Mouse (Mus musculus): ENCODE results near the gene Hdac2. TPM values are rescaled to one million over a fixed set of nuclear protein-coding genes. Genes with fewer than 3 reads are reported as not detected.

Hdac2 gene
- polyA plus RNA-seq (2015; fragmentation: Nextera tagmentation; extraction: Ambion mirVana), result 454 and 467 TPM in 2 replicates

- peak within 1 kb of the TSS; percentile 99 for H3K27ac ChIP-seq
- H3K4me2 ChIP-seq, result peak within 1 kb of the TSS; percentile 65
- peak within 1 kb of the TSS; percentile 94 for H3K4me3 ChIP-seq
- peaks cover 17% of the 10 kb centered on the region for H3K4me1 ChIP-seq
- 0 out of 2 replicates have a peak, but pooled peaks cover 7% of the 10 kb centered on the region for H3K9me3 ChIP-seq (replicated peaks)
- 1% methylated on average over 58 of the region's 67 CpGs for WGBS
- H3K9ac ChIP-seq, result peak within 1 kb of the TSS; percentile 99
- ATAC-seq, result peak; percentile 98
- no peaks in the 10 kb centered on the region for H3K36me3 ChIP-seq (ENCODE audit: poor library complexity, severe bottlenecking)
- H3K27me3 ChIP-seq, result no peaks in the 10 kb centered on the region
These were observed at the start of gene Hdac2 for GRCm38 (mm10) chr10:36974086-36974675. TSS of gene Hdac2 (plus strand) at chr10:36974544.

GRCm38 (mm10) chr10:36928212-36928611 lies 46.1 kb upstream of the Hdac2 start:
- no peaks in the 10 kb centered on the region for H3K36me3 ChIP-seq (ENCODE audit: poor library complexity, severe bottlenecking)
- no peak for ATAC-seq
- no peak overlapping the region for H3K27ac ChIP-seq
- 85% methylated on average over 3 of the region's 3 CpGs for WGBS
- H3K9ac ChIP-seq, result no peak overlapping the region
- H3K27me3 ChIP-seq, result no peaks in the 10 kb centered on the region
- H3K9me3 ChIP-seq (replicated peaks), result no peaks in the 10 kb centered on the region
- no peaks in the 10 kb centered on the region for H3K4me1 ChIP-seq
- H3K4me3 ChIP-seq, result no peak overlapping the region
- no peak overlapping the region for H3K4me2 ChIP-seq

DNA sequence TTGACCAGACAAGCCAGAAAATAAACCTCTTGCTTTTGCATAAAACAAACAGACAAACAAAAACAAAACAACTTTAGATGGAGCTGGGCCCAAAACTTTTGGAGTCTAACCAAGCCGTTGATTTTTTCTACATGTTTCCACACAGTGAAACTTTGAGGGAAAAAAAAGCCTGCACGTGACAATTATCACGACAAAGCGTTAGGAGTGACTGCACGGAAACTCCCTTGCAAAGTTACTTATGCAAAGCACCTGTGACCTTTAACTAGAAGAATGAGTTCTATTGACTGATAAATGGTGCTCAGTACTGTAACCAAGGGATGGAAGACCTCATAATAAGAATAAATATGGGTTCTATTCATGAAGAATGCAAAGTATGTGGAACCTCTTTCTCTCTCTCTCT lies 38.5 kb upstream of the Hdac2 start:
- WGBS, result 86% methylated on average over 5 of the region's 5 CpGs
- Histone ChIP-seq H3K27me3 (no peaks in the 10 kb centered on the region), H3K9me3 (replicated peaks) (no peaks in the 10 kb centered on the region), H3K36me3 (ENCODE audit: poor library complexity, severe bottlenecking) (no peaks in the 10 kb centered on the region), H3K4me2 (no peak overlapping the region), H3K27ac (no peak overlapping the region), H3K4me3 (no peak overlapping the region), H3K4me1 (no peaks in the 10 kb centered on the region), H3K9ac (no peak overlapping the region)
- no peak for ATAC-seq

DNA sequence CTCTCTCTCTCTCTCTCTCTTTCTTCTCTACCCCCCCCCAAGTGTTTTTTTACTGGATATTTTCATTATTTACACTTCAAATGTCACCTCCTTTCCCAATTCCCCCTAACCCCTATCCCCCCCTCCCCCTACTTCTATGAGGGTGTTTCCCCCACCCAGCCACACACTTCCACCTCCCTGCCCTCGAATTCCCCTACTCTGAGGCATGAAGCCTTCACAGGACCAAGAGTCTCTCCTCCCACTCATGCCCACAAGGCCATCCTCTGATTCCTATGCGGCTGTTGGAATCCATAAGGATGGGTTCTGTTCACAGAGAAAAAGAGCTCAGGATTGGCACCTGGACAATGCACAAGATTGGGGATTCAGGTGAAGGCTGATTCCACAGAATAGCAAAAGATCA lies 38.1 kb upstream of the Hdac2 start:
- Histone ChIP-seq H3K9me3 (replicated peaks) (no peaks in the 10 kb centered on the region), H3K4me1 (no peaks in the 10 kb centered on the region), H3K27me3 (no peaks in the 10 kb centered on the region), H3K4me2 (no peak overlapping the region), H3K9ac (no peak overlapping the region), H3K36me3 (ENCODE audit: poor library complexity, severe bottlenecking) (no peaks in the 10 kb centered on the region), H3K27ac (no peak overlapping the region), H3K4me3 (no peak overlapping the region)
- WGBS, result 68% methylated on average over 2 of the region's 2 CpGs
- no peak for ATAC-seq

- H3K4me1 ChIP-seq, result no peaks in the 10 kb centered on the region
- 74% methylated on average over 2 of the region's 2 CpGs for WGBS
These were observed 22.6 kb upstream of the Hdac2 start for GRCm38 (mm10) chr10:36951742-36952141.

GRCm38 (mm10) chr10:36952622-36953021 lies 21.7 kb upstream of the Hdac2 start:
- no peak for ATAC-seq
- Histone ChIP-seq H3K9ac (no peak overlapping the region), H3K4me1 (no peaks in the 10 kb centered on the region), H3K36me3 (ENCODE audit: poor library complexity, severe bottlenecking) (no peaks in the 10 kb centered on the region), H3K4me3 (no peak overlapping the region), H3K27ac (no peak overlapping the region), H3K9me3 (replicated peaks) (no peaks in the 10 kb centered on the region), H3K4me2 (no peak overlapping the region), H3K27me3 (no peaks in the 10 kb centered on the region)
- 83% methylated on average over 2 of the region's 2 CpGs for WGBS

More at GRCm38 (mm10) chr10:36951742-36952141, 22.6 kb upstream of the Hdac2 start:
- H3K9me3 ChIP-seq (replicated peaks), result no peaks in the 10 kb centered on the region
- no peak overlapping the region for H3K27ac ChIP-seq
- H3K27me3 ChIP-seq, result no peaks in the 10 kb centered on the region
- no peak for ATAC-seq
- no peak overlapping the region for H3K9ac ChIP-seq
- H3K4me2 ChIP-seq, result no peak overlapping the region
- no peak overlapping the region for H3K4me3 ChIP-seq
- no peaks in the 10 kb centered on the region for H3K36me3 ChIP-seq (ENCODE audit: poor library complexity, severe bottlenecking)

- Histone ChIP-seq H3K9ac (no peak overlapping the region), H3K9me3 (replicated peaks) (no peaks in the 10 kb centered on the region), H3K27ac (no peak overlapping the region), H3K36me3 (ENCODE audit: poor library complexity, severe bottlenecking) (no peaks in the 10 kb centered on the region), H3K27me3 (no peaks in the 10 kb centered on the region), H3K4me3 (no peak overlapping the region), H3K4me2 (no peak overlapping the region), H3K4me1 (no peaks in the 10 kb centered on the region)
- 87% methylated on average over 1 of the region's 1 CpGs for WGBS
- no peak for ATAC-seq
These were observed 14.7 kb upstream of the Hdac2 start for GRCm38 (mm10) chr10:36959563-36960110.

DNA sequence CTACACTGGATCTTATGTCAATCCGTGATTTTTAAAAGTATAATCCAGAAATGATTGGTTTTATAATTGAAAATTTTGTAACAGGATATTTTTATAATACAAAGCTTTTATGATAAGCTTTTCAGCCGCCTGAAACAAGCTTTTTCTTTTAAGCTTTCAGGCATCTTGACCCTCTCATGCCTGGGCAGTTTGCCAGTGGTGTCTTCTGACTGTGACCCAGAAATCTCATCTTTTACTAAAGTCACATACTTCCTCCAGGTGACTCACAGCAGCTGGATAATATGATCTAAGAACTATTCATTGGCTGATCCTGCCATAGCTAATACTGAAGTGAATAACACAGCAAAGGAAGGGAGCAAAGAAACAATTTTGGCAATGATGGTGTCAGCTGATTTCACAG lies 9.9 kb upstream of the Hdac2 start:
- no peak overlapping the region for H3K9ac ChIP-seq
- no peak for ATAC-seq
- H3K36me3 ChIP-seq (ENCODE audit: poor library complexity, severe bottlenecking), result no peaks in the 10 kb centered on the region
- 77% methylated on average over 2 of the region's 2 CpGs for WGBS
- H3K4me1 ChIP-seq, result no peaks in the 10 kb centered on the region
- no peaks in the 10 kb centered on the region for H3K9me3 ChIP-seq (replicated peaks)
- H3K27me3 ChIP-seq, result no peaks in the 10 kb centered on the region
- H3K4me2 ChIP-seq, result no peak overlapping the region
- H3K27ac ChIP-seq, result no peak overlapping the region
- no peak overlapping the region for H3K4me3 ChIP-seq

DNA sequence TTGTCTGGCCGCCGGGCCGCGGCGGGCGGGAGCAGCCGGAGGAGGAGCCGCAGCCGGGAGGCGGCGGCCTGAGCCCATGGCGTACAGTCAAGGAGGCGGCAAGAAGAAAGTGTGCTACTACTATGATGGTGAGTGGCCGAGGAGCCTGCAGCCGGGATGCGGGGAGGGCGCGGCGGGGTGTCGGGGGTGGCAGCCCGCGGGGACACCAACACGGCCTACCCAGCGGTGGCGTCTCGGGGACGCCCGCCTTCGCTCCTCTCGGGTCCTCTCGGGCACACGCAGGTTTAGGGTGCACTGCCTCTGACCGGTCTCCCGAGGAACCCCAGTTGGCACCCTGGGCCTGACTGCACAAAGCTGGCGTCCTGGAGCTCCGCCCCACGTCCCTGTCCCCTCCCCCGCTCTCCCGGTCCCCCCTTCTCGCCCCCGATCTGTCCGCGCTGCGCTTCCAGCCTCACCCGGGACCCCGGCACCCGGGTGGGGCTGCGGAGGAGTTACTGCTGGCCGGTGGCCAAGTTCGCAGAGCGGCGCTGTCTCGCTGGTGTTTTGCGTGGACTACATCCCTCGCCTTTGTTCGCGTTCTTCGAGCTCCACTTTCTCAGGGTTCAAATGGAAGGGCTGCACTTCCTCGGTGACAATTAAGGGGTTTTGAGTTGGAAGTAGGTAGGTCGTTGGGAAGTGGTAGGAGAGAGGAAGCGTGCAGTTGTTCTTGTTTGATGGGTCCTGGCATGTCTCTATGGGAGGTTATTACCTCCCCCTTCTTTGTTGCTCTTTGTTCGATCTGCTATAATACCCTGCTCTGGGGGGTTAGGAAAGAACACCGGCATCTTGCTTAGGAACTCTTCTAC lies 554 bp downstream of the Hdac2 start:
- H3K4me1 ChIP-seq, result peaks cover 17% of the 10 kb centered on the region

GRCm38 (mm10) chr10:36981866-36982265 lies 7.5 kb downstream of the Hdac2 start:
- peaks cover 14% of the 10 kb centered on the region; the same call in 1 of the 2 replicates for H3K9me3 ChIP-seq (replicated peaks)
- 93% methylated on average over 4 of the region's 4 CpGs for WGBS

More for the DNA sequence above, 554 bp downstream of the Hdac2 start:
- peak overlapping the region; percentile 94 for H3K4me3 ChIP-seq
- ATAC-seq, result peak; percentile 80
- H3K36me3 ChIP-seq (ENCODE audit: poor library complexity, severe bottlenecking), result no peaks in the 10 kb centered on the region
- peak overlapping the region; percentile 99 for H3K9ac ChIP-seq
- 0% methylated on average over 41 of the region's 63 CpGs for WGBS
- 0 out of 2 replicates have a peak, but pooled peaks cover 7% of the 10 kb centered on the region for H3K9me3 ChIP-seq (replicated peaks)
- H3K27ac ChIP-seq, result peak overlapping the region; percentile 99
- peak overlapping the region; percentile 65 for H3K4me2 ChIP-seq
- no peaks in the 10 kb centered on the region for H3K27me3 ChIP-seq

DNA sequence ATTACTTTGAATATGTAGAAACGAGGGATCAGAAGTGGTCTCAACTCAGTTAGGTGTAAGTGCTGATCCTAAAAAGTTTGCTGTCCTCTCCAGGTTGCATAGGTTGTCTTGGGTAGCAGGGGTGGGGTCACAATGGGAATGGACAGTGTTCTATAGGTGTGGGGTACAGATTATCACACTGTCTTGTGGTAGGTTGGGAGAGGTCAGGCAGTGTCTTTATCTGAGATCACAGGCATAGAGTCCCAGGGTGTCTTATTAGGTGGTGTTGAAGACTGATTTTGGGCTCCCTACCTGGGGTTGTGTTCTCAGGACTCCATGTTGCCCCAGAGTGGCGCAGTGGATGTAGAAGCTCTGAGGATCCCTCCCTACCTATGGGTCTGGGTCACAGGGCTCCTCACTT lies 17.8 kb downstream of the Hdac2 start:
- H3K27me3 ChIP-seq, result no peaks in the 10 kb centered on the region
- no peak overlapping the region for H3K4me2 ChIP-seq
- ATAC-seq, result no peak
- H3K4me1 ChIP-seq, result no peaks in the 10 kb centered on the region
- no peaks in the 10 kb centered on the region for H3K9me3 ChIP-seq (replicated peaks)
- H3K27ac ChIP-seq, result no peak overlapping the region
- no peak overlapping the region for H3K4me3 ChIP-seq
- no peak overlapping the region for H3K9ac ChIP-seq
- peaks cover 85% of the 10 kb centered on the region for H3K36me3 ChIP-seq (ENCODE audit: poor library complexity, severe bottlenecking)
- WGBS, result 96% methylated on average over 2 of the region's 2 CpGs

More at GRCm38 (mm10) chr10:36981866-36982265, 7.5 kb downstream of the Hdac2 start:
- no peak for ATAC-seq
- peaks cover 3% of the 10 kb centered on the region for H3K4me1 ChIP-seq
- no peak overlapping the region for H3K4me2 ChIP-seq
- H3K27ac ChIP-seq, result no peak overlapping the region
- H3K27me3 ChIP-seq, result no peaks in the 10 kb centered on the region
- H3K36me3 ChIP-seq (ENCODE audit: poor library complexity, severe bottlenecking), result peaks cover 9% of the 10 kb centered on the region
- no peak overlapping the region for H3K9ac ChIP-seq
- no peak overlapping the region for H3K4me3 ChIP-seq

DNA sequence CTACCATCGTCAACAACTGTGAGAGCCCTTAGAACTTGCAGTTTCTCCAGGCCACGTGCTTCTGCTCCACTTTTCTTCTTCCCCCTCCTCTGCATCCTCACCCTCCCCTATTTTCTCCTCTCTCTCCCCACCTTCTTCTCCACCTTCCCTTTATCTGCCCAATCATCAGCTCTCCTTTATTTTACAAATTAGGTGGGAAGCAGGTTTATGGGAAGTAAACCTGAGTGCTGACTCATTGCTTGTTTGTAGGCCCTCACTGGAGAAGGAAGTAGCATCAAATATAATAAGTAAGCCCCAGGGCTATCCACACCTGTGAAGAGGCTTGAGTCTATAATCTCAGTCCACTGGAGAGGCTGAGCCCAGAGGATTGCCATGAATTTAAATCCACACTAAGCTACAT lies 26.5 kb downstream of the Hdac2 start:
- WGBS, result 92% methylated on average over 2 of the region's 2 CpGs
- H3K27me3 ChIP-seq, result no peaks in the 10 kb centered on the region
- ATAC-seq, result no peak
- H3K9me3 ChIP-seq (replicated peaks), result 0 out of 2 replicates have a peak, but pooled peaks cover 1% of the 10 kb centered on the region
- H3K9ac ChIP-seq, result no peak overlapping the region
- no peak overlapping the region for H3K4me2 ChIP-seq
- no peak overlapping the region for H3K4me3 ChIP-seq
- no peaks in the 10 kb centered on the region for H3K4me1 ChIP-seq
- H3K36me3 ChIP-seq (ENCODE audit: poor library complexity, severe bottlenecking), result peaks cover 94% of the 10 kb centered on the region
- H3K27ac ChIP-seq, result no peak overlapping the region

Data from forebrain, embryonic 13.5 days (tissue).